Mouse (Mus musculus) ovary, postnatal 14 days (tissue): Measurements from ENCODE around the gene Emc10.

Experiments
- DNase-seq: peaks from one replicate; pipeline ENCODE4 v3.0.0; 2022; ENCODE audit warnings: low spot score

Gene Emc10

GRCm38 (mm10) chr7:44495992-44496770 is at the start of gene Emc10, which contains the start of gene Fam71e1:
Gene Emc10, minus strand, starts transcription at chr7:44496529.
Gene Fam71e1, plus strand, starts transcription at chr7:44496581.
- DNase-seq: peak; percentile 98

GRCm38 (mm10) chr7:44543071-44543470 is 46.7 kb upstream of the Emc10 start:
- DNase-seq: no peak

GRCm38 (mm10) chr7:44542555-44542954 is 46.2 kb upstream of the Emc10 start:
- no peak for DNase-seq

DNA sequence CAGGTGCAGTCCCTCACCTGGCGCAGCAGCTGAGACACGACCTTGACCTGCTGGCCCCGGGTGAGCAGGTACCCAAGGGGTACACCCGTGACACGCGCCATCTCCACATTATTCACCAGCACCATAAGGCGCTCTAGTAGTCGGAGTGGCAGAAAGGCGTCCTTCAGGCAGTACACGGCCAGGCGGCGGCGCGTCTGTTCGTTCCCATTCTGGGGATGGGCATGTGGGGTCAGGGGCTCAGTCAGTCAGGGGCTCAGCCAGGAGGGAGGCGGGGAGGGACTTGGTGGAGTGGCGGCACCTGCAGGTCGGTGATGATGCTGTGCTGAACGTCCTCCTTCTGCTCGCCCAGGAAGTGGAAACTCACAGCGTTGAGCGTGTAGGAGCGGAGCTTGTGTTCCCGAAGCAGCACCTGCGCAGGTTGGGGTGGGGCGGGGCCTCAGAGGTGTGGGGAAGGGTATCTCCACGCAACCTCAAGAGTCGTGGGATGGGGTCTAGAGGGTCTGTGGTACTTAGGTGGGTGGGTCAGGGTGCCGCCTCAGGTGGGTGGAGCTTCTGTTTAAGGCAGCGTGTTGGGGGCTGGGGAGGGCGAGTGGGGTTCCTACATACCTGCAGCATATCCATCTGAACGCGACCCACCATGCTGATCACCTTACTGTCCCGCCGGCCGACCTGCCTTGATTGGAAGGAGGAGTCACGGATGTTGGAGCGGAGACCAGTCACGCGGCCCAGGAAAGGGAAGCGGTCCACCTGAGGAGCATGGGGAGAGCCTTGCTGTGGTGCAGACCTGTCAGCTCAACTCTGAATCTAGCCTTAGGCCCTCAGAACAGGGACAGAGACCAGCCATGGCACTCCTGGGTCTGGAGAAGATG is 42.7 kb upstream of the Emc10 start:
- DNase-seq: no peak

DNA sequence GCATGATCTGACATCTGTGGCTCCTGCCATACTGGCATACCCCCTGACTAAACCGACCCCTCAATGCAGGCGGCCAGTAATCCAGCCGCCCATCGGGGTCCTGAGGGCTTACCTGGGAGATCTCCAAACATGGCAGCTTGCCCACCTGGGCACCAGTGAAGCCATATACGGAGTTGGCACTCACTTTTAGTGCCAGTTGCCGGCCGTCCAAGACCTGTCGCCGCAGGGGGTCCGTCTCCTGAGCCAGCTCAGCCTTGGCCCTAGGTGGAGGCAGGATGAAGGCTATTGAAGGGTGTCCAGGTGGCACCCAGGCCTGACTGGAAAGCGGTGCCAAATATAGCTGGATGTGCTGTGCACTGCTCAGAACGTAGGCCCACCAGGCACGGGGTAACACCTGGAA is 41.2 kb upstream of the Emc10 start:
- no peak for DNase-seq

- no peak for DNase-seq
Observed at GRCm38 (mm10) chr7:44537009-44537408, 40.7 kb upstream of the Emc10 start.

DNA sequence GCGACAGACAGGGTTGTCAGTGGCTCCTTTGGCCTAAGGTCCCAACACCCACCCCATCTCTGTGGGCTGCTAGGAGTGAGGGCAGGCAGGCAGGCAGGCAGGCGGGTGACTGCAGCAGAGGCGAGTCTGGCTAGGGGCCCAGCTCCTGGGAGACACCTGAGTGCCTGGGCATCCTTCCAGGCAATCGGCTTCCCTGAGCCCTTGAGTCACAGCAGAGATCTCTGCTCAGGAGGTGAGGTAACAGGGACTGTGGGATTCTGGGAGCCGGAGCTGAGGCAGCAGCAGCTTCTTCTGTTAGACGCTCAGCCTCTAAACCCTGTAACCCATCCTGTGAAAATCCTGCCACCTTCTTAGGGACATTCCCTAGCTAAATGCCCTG is 40.2 kb upstream of the Emc10 start:
- no peak for DNase-seq

DNA sequence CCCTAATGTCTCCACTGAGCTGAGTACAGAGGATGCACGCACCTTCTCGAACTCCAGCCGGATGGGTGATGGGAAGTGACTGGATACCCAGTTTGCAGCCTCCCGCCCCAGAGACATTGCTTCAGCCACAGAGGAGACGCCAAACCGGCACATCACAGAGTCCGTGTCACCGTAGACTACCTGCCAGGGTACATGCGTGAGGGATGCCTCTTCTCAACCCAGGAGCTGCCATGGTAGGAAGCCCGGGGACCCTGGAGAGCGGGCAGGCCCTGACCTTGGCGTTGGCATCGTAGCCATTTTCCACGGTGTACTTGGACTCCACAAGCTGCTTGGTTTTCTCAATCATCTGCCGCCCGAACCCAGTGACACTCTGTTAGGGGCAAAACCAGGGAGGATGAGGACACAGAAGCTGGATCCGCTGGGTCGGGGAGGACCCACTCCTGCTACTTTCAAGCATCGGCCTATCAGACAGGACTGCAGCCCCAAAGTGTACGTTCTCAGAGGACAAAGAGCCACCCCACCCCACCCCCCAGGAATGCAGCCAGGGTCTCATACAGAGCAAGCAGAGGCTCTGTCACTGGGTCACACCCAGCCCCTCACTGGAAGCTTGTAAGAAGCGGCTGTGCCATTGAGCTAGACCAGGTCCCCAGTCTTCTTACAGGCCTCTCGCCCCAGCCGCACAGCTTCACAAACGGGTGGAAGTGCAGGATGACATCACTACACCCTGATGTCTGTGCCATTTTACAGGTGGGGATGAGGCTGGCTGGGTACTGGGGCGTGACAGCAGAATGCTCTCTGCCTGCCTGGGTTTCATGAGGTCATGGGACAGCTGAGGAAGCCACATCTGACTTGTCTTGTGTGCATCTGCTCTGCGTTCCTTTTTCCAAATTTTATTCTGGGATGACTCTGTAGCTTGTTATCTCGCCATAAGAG is 39.6 kb upstream of the Emc10 start:
- DNase-seq: no peak

DNA sequence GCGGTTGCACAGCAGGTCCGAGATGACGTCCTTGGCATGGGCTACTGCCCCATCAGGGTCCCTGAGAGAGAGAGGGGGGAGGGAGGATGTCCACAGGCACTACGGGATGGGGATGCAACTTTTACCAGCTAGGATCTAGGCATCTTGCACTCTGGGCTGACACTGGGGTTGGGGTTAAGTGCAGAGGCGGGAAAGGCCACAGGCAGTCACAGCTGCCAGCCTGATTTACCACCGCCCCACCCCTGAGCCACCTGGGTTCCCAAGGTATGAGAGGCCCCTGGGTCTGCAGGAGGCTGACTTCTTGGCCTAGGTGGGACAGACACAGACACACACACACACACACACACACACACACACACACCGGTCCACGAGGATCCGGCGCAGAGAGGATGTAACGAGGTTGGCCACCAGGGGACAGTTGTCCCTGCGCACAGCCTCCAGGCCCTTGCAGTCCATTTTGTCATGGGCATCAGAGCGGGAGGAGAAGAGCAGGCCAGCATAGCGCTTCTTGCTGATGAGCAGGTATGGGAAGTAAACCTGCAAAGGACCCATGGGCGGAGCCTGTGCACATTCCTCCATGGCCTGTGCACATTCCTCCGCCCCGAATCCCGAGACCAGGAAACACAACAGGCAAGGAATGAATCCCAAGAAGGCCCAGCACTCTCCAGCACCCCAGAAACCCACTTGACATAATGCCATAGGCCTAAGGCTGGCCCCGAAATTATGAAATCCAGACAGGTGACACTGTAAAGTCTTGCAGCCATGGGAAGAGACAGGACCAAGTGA is 38.5 kb upstream of the Emc10 start:
- no peak for DNase-seq

GRCm38 (mm10) chr7:44534242-44534641 is 37.9 kb upstream of the Emc10 start:
- DNase-seq: no peak

GRCm38 (mm10) chr7:44533746-44534045 is 37.4 kb upstream of the Emc10 start:
- no peak for DNase-seq

DNA sequence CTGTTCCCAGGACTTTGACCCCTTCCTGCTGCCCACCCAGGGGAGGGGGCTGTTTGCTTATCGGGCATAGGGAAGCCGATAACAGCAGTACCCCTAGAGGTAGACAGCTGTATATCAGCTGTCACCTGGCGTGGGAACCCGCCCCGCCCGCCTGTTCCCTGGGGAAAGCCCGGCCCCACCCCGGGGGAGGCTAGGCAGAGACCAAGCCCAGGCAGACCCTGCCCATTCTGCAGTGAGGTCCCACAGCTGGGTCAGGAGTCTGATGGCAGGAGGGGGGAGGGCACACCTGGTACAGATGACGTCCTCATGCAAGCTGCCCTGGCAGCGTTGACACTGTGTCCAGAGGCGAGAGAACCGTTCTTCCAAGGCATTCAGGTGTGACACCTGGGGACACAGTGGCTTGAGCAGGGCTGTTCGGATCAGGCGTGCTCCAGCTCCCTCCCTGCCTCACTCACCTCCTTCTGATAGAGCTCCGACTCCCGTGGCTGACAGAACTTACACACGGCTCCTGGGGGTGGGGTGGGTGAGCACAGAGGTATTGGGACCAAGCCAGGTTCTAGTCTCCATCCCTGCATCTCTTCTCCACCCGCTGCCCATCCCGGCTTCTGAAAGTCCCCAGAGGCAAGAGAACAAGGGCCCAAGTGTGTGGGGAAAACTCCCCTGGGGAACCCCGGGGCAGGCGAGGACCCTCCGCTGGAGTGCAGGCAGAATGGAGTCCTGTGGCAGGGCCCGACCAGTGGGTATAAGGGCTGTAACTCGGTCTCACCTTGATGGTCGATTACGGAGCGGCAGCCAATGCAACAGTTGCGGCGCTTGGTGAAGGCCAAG is 36.8 kb upstream of the Emc10 start:
- no peak for DNase-seq

DNA sequence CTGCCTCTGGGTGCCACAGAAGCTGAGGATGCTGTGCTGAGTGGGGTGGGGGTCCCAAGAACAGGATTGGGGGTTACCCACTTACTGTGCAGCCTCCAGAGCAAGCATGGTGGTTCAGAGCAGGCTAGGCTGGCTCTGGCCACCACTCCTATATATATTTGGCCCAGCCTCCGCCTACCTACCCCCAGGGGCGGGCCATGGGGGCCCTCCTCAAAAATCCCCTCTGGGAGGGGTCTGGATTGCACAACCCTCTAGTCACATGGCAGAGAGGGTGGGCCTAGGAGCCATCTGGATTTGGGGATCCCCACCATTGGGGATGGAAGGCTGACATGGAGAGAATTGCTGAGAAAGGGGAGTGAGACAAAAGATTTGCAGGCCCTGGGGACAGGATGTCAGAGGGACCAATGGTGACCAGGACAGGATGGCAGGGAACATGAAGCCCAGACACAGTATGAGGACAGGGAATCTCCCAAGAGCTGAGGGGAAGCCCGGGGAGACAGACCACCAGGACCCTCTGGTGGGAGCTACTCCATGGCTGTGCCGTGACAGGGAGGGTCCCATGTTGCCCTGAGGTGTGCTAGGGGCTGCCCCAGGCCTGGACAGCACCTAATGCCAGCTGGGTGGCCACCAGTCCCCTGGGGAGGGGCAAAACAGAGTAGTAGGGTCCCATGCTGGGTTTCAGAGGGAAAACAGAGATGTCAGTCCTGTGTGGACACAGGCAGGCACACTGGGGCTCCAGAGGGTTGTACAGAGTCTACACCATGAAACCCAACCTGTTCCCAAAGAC is 35.8 kb upstream of the Emc10 start, which contains the start of gene Spib:
Spib (minus strand) TSS at position 126 of the 787 bp plus-strand sequence.
- DNase-seq: no peak

DNA sequence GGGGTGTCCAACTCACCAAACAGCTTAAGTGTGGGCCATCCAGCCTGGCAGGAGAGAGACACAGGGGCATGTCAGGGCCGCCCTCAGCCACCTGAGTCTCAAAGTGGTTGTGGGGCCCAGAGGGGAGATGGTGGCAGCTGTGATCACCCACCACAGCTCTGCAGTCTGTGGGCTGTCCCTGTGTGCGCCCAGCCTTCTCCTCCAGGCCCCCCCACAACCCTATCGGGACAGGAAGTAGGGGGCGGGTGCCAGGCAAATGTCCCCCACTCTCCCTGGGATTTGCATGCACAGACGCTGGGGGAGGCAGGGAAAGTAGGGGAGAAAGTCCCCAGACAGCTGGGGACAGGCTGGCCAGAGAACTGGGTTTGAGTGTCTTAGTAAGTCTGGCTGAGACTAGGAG is 34.9 kb upstream of the Emc10 start:
- no peak for DNase-seq

GRCm38 (mm10) chr7:44530507-44530906 is 34.2 kb upstream of the Emc10 start:
- no peak for DNase-seq

GRCm38 (mm10) chr7:44529518-44529917 is 33.2 kb upstream of the Emc10 start:
- no peak for DNase-seq

GRCm38 (mm10) chr7:44527483-44528398 is 31.4 kb upstream of the Emc10 start:
- peak; percentile 66 for DNase-seq

GRCm38 (mm10) chr7:44526414-44527154 is 30.3 kb upstream of the Emc10 start:
- no peak for DNase-seq
